Mouse (Mus musculus) A20 (cell line): ENCODE measurements around the gene Olfr518.

Experiments
- DNase-seq: peaks from one replicate; pipeline ENCODE4 v3.0.0-alpha.2; 2011; ENCODE audit warnings: low read depth, low spot score

The Olfr518 gene

GRCm38 (mm10) chr7:108884906-108885305 is at the start of gene Olfr518:
Olfr518 (minus strand) TSS chr7:108885006.
- no peak for DNase-seq

- peak; percentile 96 for DNase-seq
These were observed 49.3 kb upstream of the Olfr518 start, which contains the start of gene Eif3f for GRCm38 (mm10) chr7:108933794-108934731. Eif3f (plus strand) TSS chr7:108934417.

- peak; percentile 20 for DNase-seq
These were observed 45.1 kb upstream of the Olfr518 start, which contains the start of gene Nlrp10 for GRCm38 (mm10) chr7:108929726-108930393. Nlrp10 (minus strand) TSS chr7:108930178.

GRCm38 (mm10) chr7:108928280-108929188 is 43.7 kb upstream of the Olfr518 start:
- no peak for DNase-seq

GRCm38 (mm10) chr7:108927043-108927442 is 42.2 kb upstream of the Olfr518 start:
- DNase-seq = no peak

GRCm38 (mm10) chr7:108903969-108904368 is 19.2 kb upstream of the Olfr518 start:
- DNase-seq = no peak

GRCm38 (mm10) chr7:108894320-108894719 is 9.5 kb upstream of the Olfr518 start, which contains the start of gene Olfr519:
Olfr519 (minus strand) TSS chr7:108894420.
- no peak for DNase-seq

- no peak for DNase-seq
These were observed 12.5 kb downstream of the Olfr518 start, which contains the start of gene Olfr517 for GRCm38 (mm10) chr7:108872279-108872678. Olfr517 (minus strand) TSS chr7:108872379.

GRCm38 (mm10) chr7:108850429-108850828 is 34.4 kb downstream of the Olfr518 start, which contains the start of gene Olfr516:
Olfr516 (minus strand) TSS chr7:108850529.
- DNase-seq = no peak
